Mouse (Mus musculus) cerebellum, adult 2 months (tissue): ENCODE data around the gene Agrp.

Experiments
- CTCF ChIP-seq: fragments of 200-500 bp; IDR thresholded peaks from 2 replicates; pipeline ENCODE4 v1.5.1; 2011; ENCODE audit warnings: low read depth, mild to moderate bottlenecking, control low read depth, low read length, moderate library complexity, borderline replicate concordance; ENCODE audit not compliant: insufficient read depth
- POLR2A ChIP-seq: fragments of 200-500 bp; IDR thresholded peaks from 2 replicates; pipeline ENCODE4 v1.6.1; 2011; ENCODE audit warnings: low read length, control low read depth, borderline replicate concordance; ENCODE audit not compliant: insufficient read depth

DNA sequence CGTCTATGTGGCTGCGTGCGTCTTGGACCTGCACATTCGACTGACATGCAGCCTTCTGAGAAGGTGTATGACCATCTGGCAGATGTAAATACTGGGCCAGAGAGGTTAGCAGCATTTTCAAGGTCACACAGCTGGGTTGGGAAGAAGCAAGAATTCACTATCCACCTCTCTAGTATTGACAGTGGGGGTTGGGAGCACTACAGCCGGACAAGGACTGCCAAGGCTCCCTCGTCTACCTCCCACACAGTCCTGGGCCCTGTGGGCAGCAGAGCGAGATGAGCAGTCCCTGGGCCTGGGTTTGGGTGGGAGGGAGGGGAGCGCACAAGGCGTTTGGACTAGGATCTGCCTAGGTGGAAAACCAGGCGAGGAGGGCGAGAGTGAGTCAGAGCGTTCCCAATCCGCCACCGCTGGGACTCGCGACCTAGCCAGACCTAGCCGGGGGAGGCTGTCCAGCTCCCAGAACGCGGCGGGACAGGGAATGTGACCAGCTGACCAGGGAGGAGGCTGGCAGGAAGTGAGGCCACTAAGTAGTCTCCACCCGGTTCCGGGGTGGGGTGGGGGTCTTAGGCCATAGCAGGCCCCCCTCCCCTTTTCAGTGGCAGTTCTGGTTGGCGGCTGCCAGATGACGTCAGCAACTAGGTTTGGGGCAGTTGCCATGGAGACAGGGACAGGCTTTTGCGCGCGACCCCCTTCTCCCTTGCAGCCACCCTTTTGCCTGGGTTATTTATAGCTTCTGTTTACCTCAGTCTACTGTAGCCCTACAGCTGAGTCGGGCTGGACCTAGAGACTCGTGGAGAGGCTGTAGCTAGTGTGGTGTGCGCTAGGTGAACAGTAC, 30.8 kb downstream of the Agrp start:
- TF ChIP-seq CTCF = no peak
- TF ChIP-seq POLR2A = peak; percentile 45; the same call in 1 of the 2 replicates
